24 mouse cellular contexts compared by ENCODE assay signal in genomic region chr1:85962081-85962480, GRCm38 (mm10). TPM values are rescaled to one million over a fixed set of nuclear protein-coding genes. Genes with fewer than 3 reads are reported as not detected.
DNase-seq lines count a peak whose midpoint lies in the region; ATAC-seq and TF ChIP-seq lines count a peak whose summit lies in the region.
"Had no signal": no experiment of that assay in that cellular context is flagged by ENCODE, and none has a peak within 500 bp of the region (broad histone marks: within the 10 kb centered on the region; RNA-seq: fewer than 3 reads in every experiment).

No protein-coding gene starts in this region.

- H3K36me3 ChIP-seq in CH12.LX (replicated peaks in 1 of 2; ENCODE audit: control insufficient read depth in 1 of 2, insufficient read depth in 1 of 2, low read length in 1 of 2), result no peaks in the 10 kb centered on the region
- no peaks in the 10 kb centered on the region for H3K36me3 ChIP-seq in limb, embryonic 10.5 days
- H3K36me3 ChIP-seq: embryonic facial prominence, embryonic 15.5 days; forebrain, embryonic 10.5 days; heart, embryonic 10.5 days had no signal

- H3K27me3 ChIP-seq in CH12.LX (replicated peaks), result no peaks in the 10 kb centered on the region
- H3K27me3 ChIP-seq in limb, embryonic 10.5 days (ENCODE audit: low read depth, poor library complexity, severe bottlenecking), result no peaks in the 10 kb centered on the region
- H3K27me3 ChIP-seq: embryonic facial prominence, embryonic 15.5 days had no signal

- peak; percentile 35; the same call in 1 of the 2 replicates for TF ChIP-seq EP300 in CH12.LX (IDR thresholded peaks at IDR 0.05; ENCODE audit: low read length)

- DNase-seq in lung, postnatal 36 days, result peak; percentile 16
- DNase-seq in lung, adult 2 months, result no peak
- no peak for DNase-seq in CH12.LX (ENCODE audit: extremely low read depth)
- DNase-seq in thymus, postnatal 36 days, result peak; percentile 15 to 27
- no peak for DNase-seq in urinary bladder, adult 18-20 months (ENCODE audit: low spot score in 2 of 2)
- no peak for DNase-seq in limb, embryonic 10.5 days (ENCODE audit: low spot score)
- DNase-seq: adrenal gland, adult 8-10 months; cerebellum, postnatal 10 days; embryo, embryonic 11 days; gastrocnemius, postnatal 25 days; heart, postnatal 10 days; kidney, adult 9 months; kidney, postnatal 4 days; liver; lung, adult 18-20 months; midbrain, embryonic 14.5 days; spleen, adult 18-20 months had no signal

- peak overlapping the region; percentile 14; the same call in 1 of the 2 replicates for H3K27ac ChIP-seq in CH12.LX (ENCODE audit: insufficient read depth, low read depth)
- H3K27ac ChIP-seq in limb, embryonic 10.5 days, result no peak overlapping the region
- H3K27ac ChIP-seq: embryonic facial prominence, embryonic 15.5 days; forebrain, embryonic 10.5 days; heart, embryonic 10.5 days had no signal

- peaks cover 27% of the 10 kb centered on the region for H3K79me2 ChIP-seq in CH12.LX (replicated peaks; ENCODE audit: control insufficient read depth, extremely low read depth, insufficient read depth, poor library complexity, severe bottlenecking)

- TF ChIP-seq POLR2A in lung, adult 2 months (IDR thresholded peaks at IDR 0.05; ENCODE audit: borderline replicate concordance, extremely low read depth, low read depth, low read length), result no peak
- no peak; the same call in 1 of the 2 replicates for TF ChIP-seq POLR2A in CH12.LX (IDR thresholded peaks at IDR 0.05; ENCODE audit: low read depth, low read length)

- in situ Hi-C loops in CH12.LX (cut with MboI; ENCODE audit: low pct_ligation_motif_present, low pct_unique_long_range_greater_than_20kb, low sequenced_read_pairs), result loop anchor here (5.0 kb wide), 1 partner anchor 45 kb away; no protein-coding TSS in a partner anchor

- H3K9me3 ChIP-seq in CH12.LX (replicated peaks; ENCODE audit: low read length), result peaks cover 2% of the 10 kb centered on the region
- no peaks in the 10 kb centered on the region for H3K9me3 ChIP-seq in limb, embryonic 10.5 days (replicated peaks)
- H3K9me3 ChIP-seq: embryonic facial prominence, embryonic 15.5 days; forebrain, embryonic 10.5 days; heart, embryonic 10.5 days had no signal

- peak overlapping the region; percentile 45; the same call in 1 of the 2 replicates for H3K4me2 ChIP-seq in CH12.LX (ENCODE audit: insufficient read depth, low read depth, poor library complexity, severe bottlenecking)
- H3K4me2 ChIP-seq: embryonic facial prominence, embryonic 15.5 days had no signal

- H3K4me1 ChIP-seq in lung, adult 2 months (ENCODE audit: control insufficient read depth, insufficient read depth, low read length), result no peaks in the 10 kb centered on the region
- H3K4me1 ChIP-seq in CH12.LX (ENCODE audit: control insufficient read depth in 1 of 2, insufficient read depth in 2 of 2), result peaks cover 15 to 48% of the 10 kb centered on the region in 2 experiments
- no peaks in the 10 kb centered on the region for H3K4me1 ChIP-seq in limb, embryonic 10.5 days
- H3K4me1 ChIP-seq: forebrain, embryonic 10.5 days had no signal

- no peak for TF ChIP-seq CTCF in lung, adult 2 months (IDR thresholded peaks at IDR 0.05; ENCODE audit: insufficient read depth, low read length)
- TF ChIP-seq CTCF in CH12.LX (conservative IDR thresholded peaks at IDR 0.05 in 1 of 2, IDR thresholded peaks at IDR 0.05 in 1 of 2; ENCODE audit: low read depth in 2 of 2, low read length in 2 of 2), result 0 out of 4 replicates have a peak, but pooled peaks of 1 of the 2 experiments have one; percentile 2

- ATAC-seq in inflammation-experienced regulatory T-cells, adult 6 months, result peak; percentile 49
- ATAC-seq: hindbrain, embryonic 16.5 days had no signal

- 45% methylated on average over 3 of the region's 3 CpGs for WGBS in lung, adult 2 months
- WGBS in limb, embryonic 10.5 days, result 76% methylated on average over 3 of the region's 3 CpGs

- dilution Hi-C loops in CH12.LX (cut with MboI; ENCODE audit: extremely low pct_ligation_motif_present, extremely low pct_unique_long_range_greater_than_20kb, low sequenced_read_pairs), result no loop called here

- H3K4me3 ChIP-seq in lung, adult 2 months (replicated peaks; ENCODE audit: extremely low read depth, low read depth, low read length), result no peak overlapping the region
- peak overlapping the region in 1 of 3 experiments; percentile 5 for H3K4me3 ChIP-seq in CH12.LX (replicated peaks in 1 of 3; ENCODE audit: low read depth in 2 of 3, low read length in 2 of 3, poor library complexity in 1 of 3)
- no peak overlapping the region for H3K4me3 ChIP-seq in limb, embryonic 10.5 days
- H3K4me3 ChIP-seq: embryonic facial prominence, embryonic 15.5 days; forebrain, embryonic 10.5 days; heart, embryonic 10.5 days had no signal

- H3K9ac ChIP-seq in CH12.LX (ENCODE audit: insufficient read depth, low read depth), result peak overlapping the region; percentile 27; the same call in 1 of the 2 replicates
- H3K9ac ChIP-seq: embryonic facial prominence, embryonic 15.5 days had no signal

- TF ChIP-seq RAD21 in CH12.LX (IDR thresholded peaks at IDR 0.05; ENCODE audit: low read depth, low read length), result no peak

TF ChIP-seq in CH12.LX, 34 proteins besides CTCF, POLR2A, EP300 and RAD21:
- TF ChIP-seq SMC3 (IDR thresholded peaks at IDR 0.05; ENCODE audit: low read depth, low read length), result no peak
- peak; percentile 75 for TF ChIP-seq ELF1 (IDR thresholded peaks at IDR 0.05; ENCODE audit: low read depth, low read length)
- TF ChIP-seq TCF12 (IDR thresholded peaks at IDR 0.05; ENCODE audit: low read depth, low read length), result peak; percentile 52
- TF ChIP-seq MEF2A (IDR thresholded peaks at IDR 0.05; ENCODE audit: borderline replicate concordance, low read depth, low read length), result peak; percentile 88
- TF ChIP-seq HCFC1 (IDR thresholded peaks at IDR 0.05; ENCODE audit: low read depth, low read length), result peak; percentile 52; the same call in 1 of the 2 replicates
- TF ChIP-seq ETS1 (conservative IDR thresholded peaks at IDR 0.05; ENCODE audit: low read depth, low read length), result peak; percentile 63
- 0 out of 2 replicates have a peak, but pooled peaks have one; percentile 1 for TF ChIP-seq MAZ (IDR thresholded peaks at IDR 0.05; ENCODE audit: low read depth, low read length)
- no peak for TF ChIP-seq UBTF (IDR thresholded peaks at IDR 0.05; ENCODE audit: low read depth, low read length)
- TF ChIP-seq IRF4 (IDR thresholded peaks at IDR 0.05; ENCODE audit: low read depth, low read length), result 0 out of 2 replicates have a peak, but pooled peaks have one; percentile 36
- TF ChIP-seq BHLHE40 (IDR thresholded peaks at IDR 0.05; ENCODE audit: low read depth, low read length), result no peak

RNA-seq across cellular contexts. Expression of gene Gpr55, which starts 1.3 kb away (rescaled TPM):
- 0.49 and 0.58 TPM in 2 replicates for polyA plus RNA-seq in lung, adult 2 months (2012; rRNA removed)
- total RNA-seq in CH12.LX (2012; rRNA removed), result 24.3 and 25.6 TPM in 2 replicates
- total RNA-seq in CH12.LX (2014; rRNA removed), result 16.2 and 16.4 TPM in 2 replicates
- 17.3 and 20.3 TPM in 2 replicates for polyA plus RNA-seq in CH12.LX (2012; ENCODE audit: insufficient read length, low read depth)
- 1 to 10 TPM; 2.3 to 5.7 (median 2.6) TPM for polyA plus RNA-seq in inflammation-experienced regulatory T-cells, adult 6 months (2017; shearing (Covaris generic))
- polyA plus RNA-seq in limb, embryonic 10.5 days (2016; fragmentation: Nextera tagmentation; extraction: Ambion mirVana), result not detected in 2 replicates
- total RNA-seq: gastrocnemius, postnatal 25 days; heart, postnatal 10 days had no signal
- polyA plus RNA-seq: C2C12; forebrain, embryonic 10.5 days; heart, embryonic 10.5 days had no signal

RNA-seq across cellular contexts. Expression of gene 4933407L21Rik, which starts 33.8 kb away (rescaled TPM):
- polyA plus RNA-seq in lung, adult 2 months (2012; rRNA removed), result not detected in 2 replicates
- 0.08 and 0.17 TPM in 2 replicates for total RNA-seq in CH12.LX (2012; rRNA removed)
- 0.19 and 0.36 TPM in 2 replicates for total RNA-seq in CH12.LX (2014; rRNA removed)
- polyA plus RNA-seq in CH12.LX (2012; ENCODE audit: insufficient read length, low read depth), result 0.31 and 0.71 TPM in 2 replicates
- 1 to 10 TPM in 1 of 3 experiments, under 1 TPM in 2; 0.49 to 1.4 (median 0.60) TPM for polyA plus RNA-seq in inflammation-experienced regulatory T-cells, adult 6 months (2017; shearing (Covaris generic))
- 0.13 TPM in 1 of 2 replicates, not detected in the other for polyA plus RNA-seq in limb, embryonic 10.5 days (2016; fragmentation: Nextera tagmentation; extraction: Ambion mirVana)
- total RNA-seq: gastrocnemius, postnatal 25 days had no signal
- polyA plus RNA-seq: C2C12; heart, embryonic 10.5 days had no signal

RNA-seq across cellular contexts. Expression of gene Spata3, which starts 54.5 kb away (rescaled TPM):
- polyA plus RNA-seq in lung, adult 2 months (2012; rRNA removed), result 0.21 TPM in 1 of 2 replicates, not detected in the other
- total RNA-seq in CH12.LX (2012; rRNA removed) (not detected in 2 replicates), CH12.LX (2014; rRNA removed) (not detected in 2 replicates)
- polyA plus RNA-seq in CH12.LX (2012; ENCODE audit: insufficient read length, low read depth), result not detected in 2 replicates
- under 1 TPM in 1 of 3 experiments, not detected in 2; 0.39 TPM for polyA plus RNA-seq in inflammation-experienced regulatory T-cells, adult 6 months (2017; shearing (Covaris generic))
- not detected in 2 replicates for polyA plus RNA-seq in limb, embryonic 10.5 days (2016; fragmentation: Nextera tagmentation; extraction: Ambion mirVana)
- total RNA-seq: adrenal gland, adult 8-10 months; gastrocnemius, postnatal 25 days; heart, postnatal 10 days had no signal
- polyA plus RNA-seq: C2C12; embryonic facial prominence, embryonic 15.5 days; forebrain, embryonic 10.5 days; heart, embryonic 10.5 days; stomach, embryonic 16.5 days had no signal

Comparison
In these comparisons a context has a peak if more than half of its experiments do, and no peak if none do; other contexts are left out.
1. DNase-seq: peak in lung, postnatal 36 days (single experiment) and thymus, postnatal 36 days (2 of 2); none in lung, adult 2 months (single experiment), CH12.LX (single experiment), urinary bladder, adult 18-20 months (0 of 2) and limb, embryonic 10.5 days (single experiment).